Mouse (Mus musculus) cerebellum, adult 2 months (tissue): ENCODE data around the gene Rora.

Experiments used
- CTCF ChIP-seq: fragments of 200-500 bp; IDR thresholded peaks from 2 replicates; pipeline ENCODE4 v1.5.1; 2011; ENCODE audit warnings: low read depth, mild to moderate bottlenecking, control low read depth, low read length, moderate library complexity, borderline replicate concordance; ENCODE audit not compliant: insufficient read depth
- POLR2A ChIP-seq: fragments of 200-500 bp; IDR thresholded peaks from 2 replicates; pipeline ENCODE4 v1.6.1; 2011; ENCODE audit warnings: low read length, control low read depth, borderline replicate concordance; ENCODE audit not compliant: insufficient read depth

- TF ChIP-seq CTCF = no peak
- TF ChIP-seq POLR2A = no peak
Observed at GRCm38 (mm10) chr9:68912483-68913151, 259.0 kb downstream of the Rora start.
